Mouse (Mus musculus) cerebellum, adult 9-10 months (tissue): ENCODE data around the gene Usp45.

Experiments
- DNase-seq: peaks from one replicate; pipeline ENCODE4 v3.0.0; 2022

Gene Usp45

GRCm38 (mm10) chr4:21793631-21794030, 26.7 kb downstream of the Usp45 start:
- no peak for DNase-seq

- DNase-seq, result no peak
Measured at GRCm38 (mm10) chr4:21801013-21801412, 34.1 kb downstream of the Usp45 start.

- DNase-seq, result no peak
Measured at GRCm38 (mm10) chr4:21801620-21802019, 34.7 kb downstream of the Usp45 start.

DNA sequence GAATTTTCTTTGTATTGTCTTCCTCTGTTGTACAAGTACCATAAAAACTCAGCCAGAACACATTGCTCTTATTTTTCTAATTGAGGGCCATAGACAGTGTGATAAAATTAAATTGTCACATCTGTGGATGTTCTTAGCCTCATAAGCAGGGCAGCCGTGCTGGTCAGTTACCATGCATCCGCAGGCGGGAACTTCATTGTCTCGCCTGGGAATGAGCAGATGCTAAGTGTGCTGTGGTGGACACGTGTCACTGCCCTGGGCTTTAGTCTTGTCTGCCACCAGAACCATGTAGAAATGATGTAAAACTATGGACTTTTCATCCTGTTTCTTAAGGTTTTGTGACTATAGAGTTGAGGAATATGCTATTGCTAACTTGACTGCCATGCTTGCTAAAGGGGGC, 40.2 kb downstream of the Usp45 start:
- no peak for DNase-seq

- DNase-seq, result no peak
Measured at GRCm38 (mm10) chr4:21810608-21811007, 43.7 kb downstream of the Usp45 start.

- DNase-seq, result no peak
Measured at GRCm38 (mm10) chr4:21812635-21813034, 45.7 kb downstream of the Usp45 start.

DNA sequence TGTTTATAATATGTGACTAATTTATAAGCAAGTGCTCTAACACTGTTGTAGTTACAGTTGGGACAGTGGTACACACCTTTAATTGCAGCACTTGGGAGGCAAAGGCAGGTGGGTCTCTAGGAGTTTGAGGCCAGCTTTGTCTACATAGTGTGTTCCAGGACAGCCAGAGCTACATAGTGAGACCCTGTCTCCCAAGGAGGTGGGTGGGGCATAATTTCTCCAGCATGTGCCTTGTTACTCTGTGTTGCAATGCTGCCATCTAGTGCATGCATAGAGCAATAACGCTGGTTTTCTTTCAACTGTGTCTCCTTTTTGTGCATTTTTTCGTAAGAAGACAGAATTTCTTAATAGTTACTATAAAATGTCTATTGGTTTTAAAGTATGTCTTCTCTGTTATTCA, 47.1 kb downstream of the Usp45 start:
- DNase-seq, result peak; percentile 53

GRCm38 (mm10) chr4:21826616-21827015, 59.7 kb downstream of the Usp45 start:
- DNase-seq, result no peak

DNA sequence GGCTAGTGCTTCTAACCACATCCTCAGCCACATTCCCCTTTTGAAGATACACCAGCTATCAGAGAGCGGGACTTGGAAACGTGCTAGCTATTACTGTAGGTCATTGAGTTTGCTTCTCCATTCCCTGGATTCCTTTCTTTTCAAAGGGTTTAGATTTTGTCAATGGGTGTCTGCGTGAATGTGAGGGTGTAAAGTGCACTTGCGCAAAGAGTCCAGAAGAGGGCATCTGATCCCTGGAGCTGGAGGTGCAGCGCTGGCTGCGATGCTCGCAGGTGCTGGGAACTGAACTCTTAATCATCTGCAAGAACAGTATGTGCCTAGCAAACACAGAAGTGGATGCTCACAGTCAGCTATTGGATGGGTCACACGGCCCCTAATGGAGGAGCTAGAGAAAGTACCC, 65.9 kb downstream of the Usp45 start:
- no peak for DNase-seq

DNA sequence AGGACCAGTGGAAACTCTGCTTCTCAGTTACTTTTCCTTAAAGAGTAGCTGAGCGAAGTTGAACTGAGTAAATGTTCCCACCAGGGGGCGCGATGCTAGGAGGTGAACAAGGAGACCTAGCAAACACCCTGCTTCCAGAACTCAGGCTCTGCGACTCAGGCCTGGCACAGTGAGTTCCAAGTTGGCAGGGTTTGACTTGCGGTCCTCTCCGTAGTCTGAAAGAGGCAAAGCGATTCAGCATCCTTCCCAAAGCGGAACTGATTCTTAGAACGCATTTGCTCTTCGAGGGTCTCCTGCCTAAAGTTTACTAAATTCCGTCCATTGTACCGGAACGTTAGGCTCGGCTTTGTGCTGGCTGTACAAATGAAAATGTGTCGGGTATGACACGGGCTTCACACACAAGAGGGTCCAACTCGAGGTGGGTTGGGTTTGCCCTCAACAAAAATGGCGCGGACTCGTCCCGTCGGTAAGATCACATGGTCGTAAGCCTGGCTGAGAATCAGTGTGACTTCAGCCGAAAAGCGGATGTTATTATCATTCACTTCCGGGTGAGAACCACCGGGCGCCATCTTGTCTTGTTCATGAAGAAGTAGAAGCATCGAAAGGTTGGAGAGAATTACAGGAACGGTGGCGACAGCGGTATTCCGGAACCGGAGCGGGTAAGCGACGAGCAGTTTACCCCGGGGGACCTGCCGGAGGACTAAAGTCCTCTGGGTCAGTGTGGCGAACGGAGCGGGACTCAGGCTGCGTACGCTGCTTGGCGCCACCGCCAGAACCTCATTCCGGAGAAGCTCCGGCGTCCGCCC, 80.7 kb downstream of the Usp45 start, which contains the start of gene Pnisr:
Gene Pnisr, plus strand, starts transcription at position 103 of the 806 bp plus-strand sequence.
- DNase-seq, result peak; percentile 98

DNA sequence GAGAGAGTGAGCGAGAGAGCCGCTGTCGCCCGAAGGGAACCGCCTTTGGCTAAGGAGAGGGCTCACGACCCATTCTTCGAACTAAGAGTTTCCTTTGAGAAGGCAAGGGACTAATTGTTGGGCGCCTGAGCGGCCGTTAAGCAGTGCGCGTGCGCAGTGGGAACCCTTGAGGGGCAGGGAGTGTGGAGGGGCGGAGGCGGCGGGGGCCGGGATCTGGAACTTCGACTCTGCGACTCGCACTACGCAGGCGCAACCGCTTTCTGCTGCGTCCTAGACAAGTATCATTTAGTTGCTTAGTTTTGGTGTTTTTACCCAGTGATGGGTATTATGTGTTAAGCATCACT, 81.3 kb downstream of the Usp45 start:
- DNase-seq, result peak; percentile 86

GRCm38 (mm10) chr4:21857481-21857880, 90.5 kb downstream of the Usp45 start:
- no peak for DNase-seq

GRCm38 (mm10) chr4:21865226-21865625, 98.3 kb downstream of the Usp45 start:
- no peak for DNase-seq

- DNase-seq, result no peak
Measured at GRCm38 (mm10) chr4:21878776-21879175, 111.8 kb downstream of the Usp45 start.

DNA sequence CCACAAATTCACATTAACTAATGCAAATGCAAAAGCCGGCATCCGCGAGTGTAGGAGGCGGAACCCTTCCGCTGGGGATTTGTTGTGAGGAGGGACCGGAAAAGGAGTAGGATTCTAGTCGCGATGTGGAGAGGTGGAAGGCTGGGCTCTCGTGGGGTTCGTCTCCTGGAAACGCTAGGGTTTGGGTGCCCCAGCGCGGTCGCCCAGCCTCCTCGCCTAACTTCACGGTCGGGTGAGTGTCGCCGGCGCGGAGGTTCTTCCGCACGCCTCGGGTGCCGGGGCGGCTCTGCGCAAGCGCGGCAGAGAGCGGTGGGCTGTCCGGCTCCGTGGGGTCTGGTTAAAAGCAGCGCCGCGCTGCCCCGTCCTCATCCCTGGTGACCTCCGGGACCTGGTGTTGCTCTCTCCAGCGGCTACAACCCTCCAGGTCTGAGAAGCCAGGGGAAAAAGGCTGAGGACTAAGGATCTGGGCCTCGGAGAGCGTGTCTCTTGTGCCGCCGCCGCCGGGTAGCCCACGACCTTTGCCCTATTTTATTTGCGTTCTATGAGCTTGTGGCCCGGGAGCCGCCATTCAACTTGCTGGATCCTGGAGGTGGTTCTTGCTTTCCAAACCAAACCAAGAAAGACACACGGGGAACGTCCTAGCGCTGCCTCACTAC, 112.7 kb downstream of the Usp45 start, which contains the start of gene Coq3:
Gene Coq3, plus strand, starts transcription at position 109 of the 656 bp plus-strand sequence.
- DNase-seq, result peak; percentile 80

DNA sequence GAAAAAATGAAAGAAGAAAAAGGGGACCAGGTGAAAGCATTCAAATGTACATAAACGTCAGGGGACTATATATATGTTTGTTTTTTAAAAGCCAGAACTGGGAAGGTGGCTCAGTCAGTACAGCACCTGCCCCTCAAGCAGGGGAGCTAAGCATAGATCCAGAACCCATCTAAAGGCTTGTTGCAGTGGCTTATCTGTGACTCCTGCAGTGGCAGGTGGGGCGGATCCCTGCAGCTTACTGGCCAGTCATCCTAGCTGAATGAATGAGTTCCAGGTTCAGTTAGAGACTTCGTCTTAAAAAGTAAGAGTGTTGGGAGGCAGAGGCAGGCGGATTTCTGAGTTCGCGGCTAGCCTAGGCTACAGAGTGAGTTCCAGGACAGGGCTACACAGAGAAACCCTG, 115.8 kb downstream of the Usp45 start:
- DNase-seq, result no peak

DNA sequence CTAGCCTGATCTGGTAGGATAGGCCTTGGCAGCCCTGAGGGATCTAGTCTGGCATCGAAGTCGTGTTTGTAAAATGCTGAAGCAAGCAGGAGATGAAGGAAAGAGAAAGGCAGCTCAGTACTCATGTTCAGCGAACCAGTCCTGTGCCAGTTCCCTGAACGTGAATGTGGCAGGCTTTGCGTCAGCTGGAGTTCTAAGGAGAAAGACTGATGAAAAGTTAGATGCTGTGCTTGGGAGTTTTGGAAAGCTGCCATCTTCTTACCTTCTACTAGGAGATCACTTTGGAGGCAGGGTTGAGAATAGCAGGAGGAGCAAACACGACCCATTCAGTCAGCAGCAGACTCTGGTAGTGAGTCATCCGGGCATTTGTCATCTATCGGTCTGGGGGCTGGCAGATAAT, 118.9 kb downstream of the Usp45 start:
- no peak for DNase-seq
